Mouse (Mus musculus) 3134 (cell line): ENCODE measurements around the gene Cacna1c.

ENCODE experiments used
- DNase-seq: peaks from one replicate; pipeline ENCODE4 v3.0.0-alpha.2; 2011; ENCODE audit warnings: low spot score; ENCODE audit not compliant: insufficient read length; ENCODE audit errors: extremely low read depth

Gene Cacna1c

GRCm38 (mm10) chr6:119196382-119197305 is at the start of gene Cacna1c:
Cacna1c (minus strand) TSS chr6:119196418.
- no peak for DNase-seq

DNA sequence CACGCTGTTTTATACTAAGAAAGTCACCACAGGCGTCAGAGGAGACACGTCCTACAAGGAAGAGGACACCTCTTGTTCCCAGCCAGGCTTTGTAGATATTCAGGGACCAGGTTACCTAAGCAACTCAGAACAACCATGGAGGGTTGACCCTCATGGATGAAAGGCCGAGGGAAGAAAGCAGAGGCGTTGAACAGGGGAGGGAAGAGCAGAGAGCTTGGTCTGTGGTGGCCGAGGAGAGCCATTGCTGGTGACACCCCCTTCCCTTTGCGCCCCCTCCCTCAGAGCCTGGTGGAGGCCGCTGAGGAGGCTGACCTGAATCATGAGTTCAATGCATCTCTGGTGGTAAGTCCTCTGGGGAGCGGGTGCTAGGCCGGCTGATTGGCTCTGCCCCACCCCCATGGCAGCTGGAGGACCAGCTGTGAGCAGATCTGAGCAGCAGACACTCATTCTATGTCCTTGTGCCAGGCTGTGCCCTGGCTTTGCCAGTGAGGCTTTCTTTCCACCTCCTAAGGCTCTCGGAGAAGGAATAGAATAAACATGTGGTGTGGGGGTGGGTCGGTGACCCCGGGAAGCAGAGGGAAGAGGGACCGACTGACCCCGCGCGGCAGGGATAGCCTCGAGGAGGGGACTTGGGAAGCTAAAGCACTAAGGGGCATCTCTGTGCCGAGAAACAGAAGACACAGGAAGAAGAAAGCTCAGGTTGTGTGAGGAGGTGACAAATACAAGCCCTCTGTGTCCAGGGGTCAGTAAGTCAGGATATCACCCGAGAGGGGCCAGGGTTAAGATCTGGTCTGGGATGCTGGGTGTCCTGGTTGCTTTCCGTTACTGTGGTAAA is 44.9 kb upstream of the Cacna1c start:
- no peak for DNase-seq

GRCm38 (mm10) chr6:119240256-119240655 is 44.0 kb upstream of the Cacna1c start:
- DNase-seq, result no peak

GRCm38 (mm10) chr6:119239341-119240005 is 43.3 kb upstream of the Cacna1c start:
- no peak for DNase-seq

- DNase-seq, result no peak
These were observed 41.3 kb upstream of the Cacna1c start for GRCm38 (mm10) chr6:119237427-119237989.

GRCm38 (mm10) chr6:119236241-119236640 is 40.0 kb upstream of the Cacna1c start, which contains the start of gene Cacna2d4:
Cacna2d4 (plus strand) TSS chr6:119236526.
- DNase-seq, result no peak

- DNase-seq, result no peak
These were observed 39.2 kb upstream of the Cacna1c start for GRCm38 (mm10) chr6:119235441-119235840.

DNA sequence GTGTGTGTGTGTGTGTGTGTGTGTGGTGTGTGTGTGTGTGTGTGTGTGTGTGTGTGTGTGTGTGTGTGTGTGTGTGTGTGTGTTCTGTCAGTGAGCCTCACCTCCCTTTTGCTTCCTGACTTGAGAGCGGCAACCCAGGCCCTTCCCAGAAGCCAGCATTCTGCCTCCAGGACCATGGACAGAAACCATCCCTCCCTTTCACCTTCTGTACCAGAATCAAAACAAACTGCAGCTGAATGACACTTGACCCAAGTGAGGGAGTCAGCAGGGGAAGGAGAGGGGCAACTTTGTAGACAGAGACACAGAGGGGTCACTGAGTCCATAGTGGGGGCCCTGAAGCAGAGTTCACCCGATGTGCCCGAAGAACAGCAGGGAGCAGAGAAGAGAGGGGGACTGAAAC is 36.8 kb upstream of the Cacna1c start:
- no peak for DNase-seq

DNA sequence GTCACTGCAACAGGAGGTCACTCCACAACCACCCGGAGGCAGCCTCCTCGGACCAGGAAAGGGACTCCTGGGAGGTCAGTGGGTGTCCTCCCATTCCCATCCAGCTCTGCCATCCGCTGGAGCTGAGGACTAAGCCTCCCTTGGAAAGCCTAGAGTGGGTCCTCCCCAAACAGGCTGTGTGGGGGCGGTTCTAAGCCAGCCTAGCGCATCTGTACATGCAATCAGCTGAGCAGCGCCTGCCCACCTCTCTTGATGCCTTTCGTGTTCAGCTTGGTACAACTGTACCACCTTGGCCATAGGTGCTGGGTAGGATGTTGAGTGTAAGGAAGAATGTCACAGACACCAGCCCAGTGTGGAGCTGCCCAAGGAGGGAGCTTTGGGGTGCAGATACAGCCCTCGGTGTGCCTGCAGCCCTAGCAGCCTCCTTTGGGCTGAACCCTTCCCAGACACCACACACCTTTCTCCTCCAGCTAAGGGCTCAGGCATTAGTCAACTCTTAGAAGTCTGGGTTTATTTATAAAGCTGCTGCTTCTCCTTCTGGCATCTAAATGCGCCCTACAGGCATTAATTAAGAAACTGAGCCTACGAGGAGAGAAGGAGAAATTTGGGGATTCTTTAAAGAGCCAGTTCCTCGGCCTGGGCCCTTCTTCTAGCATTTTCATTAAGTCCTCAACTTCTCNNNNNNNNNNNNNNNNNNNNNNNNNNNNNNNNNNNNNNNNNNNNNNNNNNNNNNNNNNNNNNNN is 32.8 kb upstream of the Cacna1c start:
- no peak for DNase-seq

GRCm38 (mm10) chr6:119227001-119227400 is 30.8 kb upstream of the Cacna1c start:
- DNase-seq, result no peak

GRCm38 (mm10) chr6:119225731-119226130 is 29.5 kb upstream of the Cacna1c start:
- no peak for DNase-seq

GRCm38 (mm10) chr6:119225226-119225625 is 29.0 kb upstream of the Cacna1c start:
- no peak for DNase-seq

GRCm38 (mm10) chr6:119224451-119225195 is 28.4 kb upstream of the Cacna1c start:
- no peak for DNase-seq

- no peak for DNase-seq
These were observed 24.1 kb upstream of the Cacna1c start for GRCm38 (mm10) chr6:119220297-119220696.

GRCm38 (mm10) chr6:119219237-119219870 is 23.1 kb upstream of the Cacna1c start:
- DNase-seq, result no peak

GRCm38 (mm10) chr6:119218591-119218990 is 22.4 kb upstream of the Cacna1c start:
- no peak for DNase-seq

- no peak for DNase-seq
These were observed 21.4 kb upstream of the Cacna1c start for GRCm38 (mm10) chr6:119217661-119218060.

GRCm38 (mm10) chr6:119215040-119215613 is 18.9 kb upstream of the Cacna1c start:
- DNase-seq, result no peak
